Mouse (Mus musculus): ENCODE data around the gene Got1. TPM values are rescaled to one million over a fixed set of nuclear protein-coding genes. Genes with fewer than 3 reads are reported as not detected.
"Not testable (repeated sequence)": the region's sequence is repeated elsewhere in the genome, so short reads cannot be mapped to it uniquely, and the experiment has no call there.

The Got1 gene
- polyA plus RNA-seq, 1 experiment from 2014 or later: 78.6 TPM

GRCm38 (mm10) chr19:43516397-43517035, 7.9 kb downstream of the Got1 start:
- no peaks in the 10 kb centered on the region for H3K27me3 ChIP-seq (replicated peaks; ENCODE audit: control insufficient read depth, insufficient read depth, low read length)
- no peaks in the 10 kb centered on the region for H3K9me3 ChIP-seq (ENCODE audit: control insufficient read depth, low read length)
- WGBS: 91% methylated on average over 14 of the region's 14 CpGs
- H3K27ac ChIP-seq (ENCODE audit: low read length): no peak overlapping the region
- no peak overlapping the region for H3K4me2 ChIP-seq (ENCODE audit: low read length)
- no peak for ATAC-seq
- peaks cover 9% of the 10 kb centered on the region for H3K36me3 ChIP-seq (ENCODE audit: control insufficient read depth, insufficient read depth)
- no peak overlapping the region for H3K9ac ChIP-seq (replicated peaks; ENCODE audit: low read depth, low read length)
- H3K4me1 ChIP-seq (replicated peaks; ENCODE audit: control insufficient read depth, insufficient read depth, low read length): peaks cover 21% of the 10 kb centered on the region
- no peak overlapping the region for H3K4me3 ChIP-seq (replicated peaks; ENCODE audit: low read length)

GRCm38 (mm10) chr19:43515668-43516396, 8.6 kb downstream of the Got1 start:
- Histone ChIP-seq H3K36me3 (ENCODE audit: control insufficient read depth, insufficient read depth) (peaks cover 9% of the 10 kb centered on the region), H3K27me3 (replicated peaks; ENCODE audit: control insufficient read depth, insufficient read depth, low read length) (no peaks in the 10 kb centered on the region), H3K9me3 (ENCODE audit: control insufficient read depth, low read length) (no peaks in the 10 kb centered on the region), H3K27ac (ENCODE audit: low read length) (no peak overlapping the region), H3K4me2 (ENCODE audit: low read length) (no peak overlapping the region), H3K4me3 (replicated peaks; ENCODE audit: low read length) (no peak overlapping the region), H3K9ac (replicated peaks; ENCODE audit: low read depth, low read length) (no peak overlapping the region), H3K4me1 (replicated peaks; ENCODE audit: control insufficient read depth, insufficient read depth, low read length) (peaks cover 14% of the 10 kb centered on the region)
- WGBS: 92% methylated on average over 23 of the region's 23 CpGs
- no peak for ATAC-seq

- 97% methylated on average over 8 of the region's 8 CpGs for WGBS
- Histone ChIP-seq H3K4me1 (replicated peaks; ENCODE audit: control insufficient read depth, insufficient read depth, low read length) (peaks cover 8% of the 10 kb centered on the region; the same call in 1 of the 2 replicates), H3K36me3 (ENCODE audit: control insufficient read depth, insufficient read depth) (peaks cover 9% of the 10 kb centered on the region), H3K27me3 (replicated peaks; ENCODE audit: control insufficient read depth, insufficient read depth, low read length) (no peaks in the 10 kb centered on the region), H3K4me2 (ENCODE audit: low read length) (no peak overlapping the region), H3K27ac (ENCODE audit: low read length) (no peak overlapping the region), H3K9ac (replicated peaks; ENCODE audit: low read depth, low read length) (no peak overlapping the region), H3K9me3 (ENCODE audit: control insufficient read depth, low read length) (peaks cover 4% of the 10 kb centered on the region; the same call in 1 of the 2 replicates), H3K4me3 (replicated peaks; ENCODE audit: low read length) (no peak overlapping the region)
- ATAC-seq: no peak
Measured at GRCm38 (mm10) chr19:43513874-43514273, 10.5 kb downstream of the Got1 start.

GRCm38 (mm10) chr19:43511621-43512620, 12.5 kb downstream of the Got1 start:
- ATAC-seq: no peak
- H3K9me3 ChIP-seq (ENCODE audit: control insufficient read depth, low read length): peaks cover 4% of the 10 kb centered on the region; the same call in 1 of the 2 replicates
- H3K4me2 ChIP-seq (ENCODE audit: low read length): no peak overlapping the region
- H3K4me3 ChIP-seq (replicated peaks; ENCODE audit: low read length): no peak overlapping the region
- H3K27ac ChIP-seq (ENCODE audit: low read length): no peak overlapping the region
- H3K4me1 ChIP-seq (replicated peaks; ENCODE audit: control insufficient read depth, insufficient read depth, low read length): no peaks in the 10 kb centered on the region
- peaks cover 10% of the 10 kb centered on the region for H3K36me3 ChIP-seq (ENCODE audit: control insufficient read depth, insufficient read depth)
- WGBS: 88% methylated on average over 22 of the region's 22 CpGs
- H3K27me3 ChIP-seq (replicated peaks; ENCODE audit: control insufficient read depth, insufficient read depth, low read length): no peaks in the 10 kb centered on the region
- no peak overlapping the region for H3K9ac ChIP-seq (replicated peaks; ENCODE audit: low read depth, low read length)

- H3K4me1 ChIP-seq (replicated peaks; ENCODE audit: control insufficient read depth, insufficient read depth, low read length): no peaks in the 10 kb centered on the region
- H3K27ac ChIP-seq (ENCODE audit: low read length): no peak overlapping the region
- H3K9me3 ChIP-seq (ENCODE audit: control insufficient read depth, low read length): peaks cover 4% of the 10 kb centered on the region; the same call in 1 of the 2 replicates
- WGBS: 94% methylated on average over 14 of the region's 14 CpGs
- H3K4me3 ChIP-seq (replicated peaks; ENCODE audit: low read length): no peak overlapping the region
- peaks cover 13% of the 10 kb centered on the region for H3K36me3 ChIP-seq (ENCODE audit: control insufficient read depth, insufficient read depth)
- H3K4me2 ChIP-seq (ENCODE audit: low read length): no peak overlapping the region
- no peak for ATAC-seq
- H3K27me3 ChIP-seq (replicated peaks; ENCODE audit: control insufficient read depth, insufficient read depth, low read length): no peaks in the 10 kb centered on the region
- H3K9ac ChIP-seq (replicated peaks; ENCODE audit: low read depth, low read length): no peak overlapping the region
Measured at GRCm38 (mm10) chr19:43510436-43511220, 13.8 kb downstream of the Got1 start.

- H3K36me3 ChIP-seq (ENCODE audit: control insufficient read depth, insufficient read depth): peaks cover 8% of the 10 kb centered on the region; the same call in 1 of the 2 replicates
- H3K9me3 ChIP-seq (ENCODE audit: control insufficient read depth, low read length): peaks cover 4% of the 10 kb centered on the region; the same call in 1 of the 2 replicates
- H3K27ac ChIP-seq (ENCODE audit: low read length): no peak overlapping the region
- ATAC-seq: no peak
- H3K9ac ChIP-seq (replicated peaks; ENCODE audit: low read depth, low read length): no peak overlapping the region
- H3K4me1 ChIP-seq (replicated peaks; ENCODE audit: control insufficient read depth, insufficient read depth, low read length): no peaks in the 10 kb centered on the region
- no peak overlapping the region for H3K4me3 ChIP-seq (replicated peaks; ENCODE audit: low read length)
- H3K27me3 ChIP-seq (replicated peaks; ENCODE audit: control insufficient read depth, insufficient read depth, low read length): no peaks in the 10 kb centered on the region
- H3K4me2 ChIP-seq (ENCODE audit: low read length): no peak overlapping the region
- 91% methylated on average over 12 of the region's 12 CpGs for WGBS
Measured at GRCm38 (mm10) chr19:43505441-43505840, 19.0 kb downstream of the Got1 start.

- H3K27me3 ChIP-seq (replicated peaks; ENCODE audit: control insufficient read depth, insufficient read depth, low read length); H3K27ac ChIP-seq (ENCODE audit: low read length); H3K9ac ChIP-seq (replicated peaks; ENCODE audit: low read depth, low read length); ATAC-seq; H3K9me3 ChIP-seq (ENCODE audit: control insufficient read depth, low read length); H3K4me1 ChIP-seq (replicated peaks; ENCODE audit: control insufficient read depth, insufficient read depth, low read length); H3K4me2 ChIP-seq (ENCODE audit: low read length); H3K4me3 ChIP-seq (replicated peaks; ENCODE audit: low read length): not testable (repeated sequence)
- peaks cover 14% of the 10 kb centered on the region; the same call in 1 of the 2 replicates for H3K36me3 ChIP-seq (ENCODE audit: control insufficient read depth, insufficient read depth)
- WGBS: 94% methylated on average over 8 of the region's 9 CpGs
Measured at GRCm38 (mm10) chr19:43503593-43503992, 20.8 kb downstream of the Got1 start.

GRCm38 (mm10) chr19:43502630-43503029, 21.8 kb downstream of the Got1 start:
- H3K4me1 ChIP-seq (replicated peaks; ENCODE audit: control insufficient read depth, insufficient read depth, low read length): no peaks in the 10 kb centered on the region
- no peak overlapping the region for H3K27ac ChIP-seq (ENCODE audit: low read length)
- 83% methylated on average over 11 of the region's 11 CpGs for WGBS
- no peak for ATAC-seq
- H3K27me3 ChIP-seq (replicated peaks; ENCODE audit: control insufficient read depth, insufficient read depth, low read length): no peaks in the 10 kb centered on the region
- H3K9ac ChIP-seq (replicated peaks; ENCODE audit: low read depth, low read length): no peak overlapping the region
- H3K4me3 ChIP-seq (replicated peaks; ENCODE audit: low read length): no peak overlapping the region
- no peak overlapping the region for H3K4me2 ChIP-seq (ENCODE audit: low read length)
- H3K9me3 ChIP-seq (ENCODE audit: control insufficient read depth, low read length): no peaks in the 10 kb centered on the region
- H3K36me3 ChIP-seq (ENCODE audit: control insufficient read depth, insufficient read depth): peaks cover 14% of the 10 kb centered on the region; the same call in 1 of the 2 replicates

Data from forebrain, embryonic 16.5 days (tissue).